Mouse (Mus musculus): ENCODE data around the gene Dcx. TPM values are rescaled to one million over a fixed set of nuclear protein-coding genes. Genes with fewer than 3 reads are reported as not detected.

Gene Dcx
- polyA plus RNA-seq, 1 experiment, result 0.02 TPM

DNA sequence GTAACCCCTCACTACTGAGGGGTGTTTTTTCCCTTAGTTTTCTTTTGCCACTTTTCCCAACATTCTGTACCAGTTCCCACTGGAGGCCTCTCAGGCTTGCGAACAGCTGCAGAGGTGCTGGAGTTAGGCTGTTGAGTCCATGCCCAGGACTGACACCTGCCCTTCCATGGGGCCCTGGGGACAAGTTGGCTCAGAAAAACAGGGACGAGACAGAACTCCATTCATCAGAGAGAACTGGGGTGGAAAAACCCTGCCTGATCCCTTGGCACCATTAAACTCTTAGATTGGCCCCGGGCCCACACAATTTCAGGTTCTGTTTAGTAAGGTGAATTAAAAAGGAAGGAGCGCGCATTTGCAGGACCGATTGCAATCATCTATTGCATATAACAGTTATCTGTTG is 48.8 kb downstream of the Dcx start:
- TF ChIP-seq CTCF (IDR thresholded peaks at IDR 0.05; ENCODE audit: control insufficient read depth, insufficient read depth, insufficient replicate concordance, low read depth, low read length) (no peak), POLR2A (IDR thresholded peaks at IDR 0.05; ENCODE audit: control insufficient read depth, low read depth, low read length) (no peak)
- Histone ChIP-seq H3K4me3 (ENCODE audit: control insufficient read depth, low read depth, low read length) (no peak overlapping the region), H3K27ac (ENCODE audit: control insufficient read depth, insufficient read depth, low read depth, low read length) (no peak overlapping the region), H3K36me3 (ENCODE audit: control insufficient read depth, insufficient read depth, low read length) (no peaks in the 10 kb centered on the region), H3K4me1 (ENCODE audit: control insufficient read depth, insufficient read depth, low read length) (no peaks in the 10 kb centered on the region), H3K27me3 (ENCODE audit: control insufficient read depth, insufficient read depth, low read length) (no peaks in the 10 kb centered on the region)

DNA sequence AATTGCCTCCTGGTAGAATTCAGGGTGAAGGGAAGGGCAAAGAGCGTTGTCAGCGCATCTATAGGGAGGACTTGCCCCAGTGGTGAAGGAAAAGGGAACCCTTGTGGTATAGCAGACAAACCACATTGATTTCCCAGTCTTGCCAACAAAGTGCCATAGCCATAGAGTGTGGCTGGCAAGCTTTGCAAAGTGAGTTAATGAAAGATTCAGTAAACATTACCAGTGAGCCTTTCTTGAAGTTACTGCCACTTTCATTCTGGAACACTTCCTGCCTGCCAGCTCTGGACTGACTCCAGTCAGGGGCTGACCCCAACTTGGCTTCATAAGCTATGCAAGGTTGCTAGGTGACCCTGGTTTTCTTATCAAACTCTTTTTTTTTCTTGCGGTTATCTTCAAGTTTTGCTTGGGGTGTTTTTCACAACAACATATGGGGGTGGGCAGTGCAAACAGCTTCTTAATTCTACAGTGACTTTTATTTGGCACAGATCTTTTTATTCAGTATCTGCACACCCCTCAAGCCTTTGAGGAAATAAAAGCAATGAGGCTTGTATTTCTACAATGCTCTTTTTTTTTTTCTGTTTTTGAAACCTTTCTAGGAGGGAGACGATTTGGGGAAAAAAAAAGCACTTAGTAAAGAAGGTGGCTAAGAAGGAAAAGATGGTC is 51.2 kb downstream of the Dcx start:
- H3K27ac ChIP-seq (ENCODE audit: control insufficient read depth, insufficient read depth, low read depth, low read length), result no peak overlapping the region
- H3K4me1 ChIP-seq (ENCODE audit: control insufficient read depth, insufficient read depth, low read length), result no peaks in the 10 kb centered on the region
- H3K27me3 ChIP-seq (ENCODE audit: control insufficient read depth, insufficient read depth, low read length), result no peaks in the 10 kb centered on the region
- H3K4me3 ChIP-seq (ENCODE audit: control insufficient read depth, low read depth, low read length), result no peak overlapping the region
- no peak for TF ChIP-seq CTCF (IDR thresholded peaks at IDR 0.05; ENCODE audit: control insufficient read depth, insufficient read depth, insufficient replicate concordance, low read depth, low read length)
- no peak for TF ChIP-seq POLR2A (IDR thresholded peaks at IDR 0.05; ENCODE audit: control insufficient read depth, low read depth, low read length)
- H3K36me3 ChIP-seq (ENCODE audit: control insufficient read depth, insufficient read depth, low read length), result no peaks in the 10 kb centered on the region

DNA sequence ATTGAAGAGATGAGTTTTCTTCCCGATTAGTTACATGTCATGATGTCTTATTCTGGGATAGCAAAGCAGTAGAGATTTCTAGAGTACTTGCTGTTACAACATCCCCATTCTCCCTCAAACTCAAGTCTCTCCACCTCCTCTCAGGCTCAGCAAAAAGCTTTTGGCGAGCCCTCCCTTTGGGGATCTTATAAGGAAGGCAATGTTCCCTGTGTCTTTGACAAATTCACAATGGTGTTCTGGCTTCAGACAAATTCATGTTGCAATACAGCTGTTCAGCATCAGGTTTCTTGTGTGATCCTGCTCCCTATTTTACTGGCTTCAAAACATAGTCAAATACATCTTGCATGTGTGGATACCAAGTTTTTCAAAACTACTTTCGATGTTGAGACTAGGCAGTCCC is 53.5 kb downstream of the Dcx start:
- Histone ChIP-seq H3K4me1 (ENCODE audit: control insufficient read depth, insufficient read depth, low read length) (no peaks in the 10 kb centered on the region), H3K36me3 (ENCODE audit: control insufficient read depth, insufficient read depth, low read length) (no peaks in the 10 kb centered on the region), H3K27me3 (ENCODE audit: control insufficient read depth, insufficient read depth, low read length) (no peaks in the 10 kb centered on the region), H3K4me3 (ENCODE audit: control insufficient read depth, low read depth, low read length) (no peak overlapping the region), H3K27ac (ENCODE audit: control insufficient read depth, insufficient read depth, low read depth, low read length) (no peak overlapping the region)
- no peak for TF ChIP-seq CTCF (IDR thresholded peaks at IDR 0.05; ENCODE audit: control insufficient read depth, insufficient read depth, insufficient replicate concordance, low read depth, low read length)
- TF ChIP-seq POLR2A (IDR thresholded peaks at IDR 0.05; ENCODE audit: control insufficient read depth, low read depth, low read length), result no peak

DNA sequence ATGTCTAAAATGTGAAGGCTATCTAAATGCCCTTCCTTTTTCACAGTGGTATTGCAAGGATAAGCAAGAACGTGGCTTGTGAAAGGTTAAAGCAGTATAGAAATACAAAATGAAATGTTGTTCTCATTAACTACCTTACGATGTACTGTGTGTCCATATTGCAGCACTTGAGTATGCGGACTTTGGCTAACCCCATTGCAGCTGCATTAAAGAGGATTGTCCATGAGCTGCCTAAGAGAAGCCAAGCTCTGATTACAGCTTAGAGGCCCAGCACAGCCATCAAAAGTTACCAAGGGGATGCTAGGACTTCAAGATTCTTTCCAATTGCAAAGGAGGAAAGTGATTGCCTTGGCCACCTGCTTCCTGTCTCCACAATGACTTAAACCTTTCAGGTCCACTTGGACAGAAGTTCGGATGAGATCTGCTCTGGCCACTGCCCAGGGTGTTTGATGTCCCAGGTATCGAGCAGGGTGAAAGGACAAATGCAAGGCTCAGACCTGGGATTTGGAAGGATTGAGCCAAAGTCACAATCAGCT is 65.9 kb downstream of the Dcx start:
- H3K27me3 ChIP-seq (ENCODE audit: control insufficient read depth, insufficient read depth, low read length), result no peaks in the 10 kb centered on the region

DNA sequence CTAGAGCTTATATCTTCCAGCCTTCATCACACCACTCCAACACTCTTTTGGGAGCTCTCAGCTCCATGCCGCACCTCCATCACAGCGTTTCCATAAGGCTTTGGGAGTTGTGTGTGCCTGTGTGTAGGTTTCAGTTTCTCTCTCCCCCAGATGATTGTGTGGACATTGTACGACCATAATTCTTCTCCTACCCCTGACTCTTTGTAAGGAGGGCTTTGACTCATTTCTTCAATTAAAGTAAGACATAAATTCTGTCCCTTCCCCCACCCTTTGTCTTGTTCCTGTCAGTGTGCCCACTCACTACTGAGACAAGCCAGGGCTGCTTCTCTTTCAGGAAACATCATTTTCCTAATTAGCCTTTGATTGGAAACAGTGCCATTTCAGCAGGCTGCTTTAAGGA is 81.8 kb downstream of the Dcx start:
- H3K36me3 ChIP-seq (ENCODE audit: control insufficient read depth, insufficient read depth, low read length), result no peaks in the 10 kb centered on the region
- TF ChIP-seq CTCF (IDR thresholded peaks at IDR 0.05; ENCODE audit: control insufficient read depth, insufficient read depth, insufficient replicate concordance, low read depth, low read length) (no peak), POLR2A (IDR thresholded peaks at IDR 0.05; ENCODE audit: control insufficient read depth, low read depth, low read length) (no peak)
- no peak overlapping the region for H3K4me3 ChIP-seq (ENCODE audit: control insufficient read depth, low read depth, low read length)
- no peak overlapping the region for H3K27ac ChIP-seq (ENCODE audit: control insufficient read depth, insufficient read depth, low read depth, low read length)
- no peaks in the 10 kb centered on the region for H3K27me3 ChIP-seq (ENCODE audit: control insufficient read depth, insufficient read depth, low read length)
- H3K4me1 ChIP-seq (ENCODE audit: control insufficient read depth, insufficient read depth, low read length), result no peaks in the 10 kb centered on the region

More for the DNA sequence above, 65.9 kb downstream of the Dcx start:
- TF ChIP-seq POLR2A (IDR thresholded peaks at IDR 0.05; ENCODE audit: control insufficient read depth, low read depth, low read length) (no peak), CTCF (IDR thresholded peaks at IDR 0.05; ENCODE audit: control insufficient read depth, insufficient read depth, insufficient replicate concordance, low read depth, low read length) (no peak)
- Histone ChIP-seq H3K27ac (ENCODE audit: control insufficient read depth, insufficient read depth, low read depth, low read length) (no peak overlapping the region), H3K4me1 (ENCODE audit: control insufficient read depth, insufficient read depth, low read length) (no peaks in the 10 kb centered on the region), H3K4me3 (ENCODE audit: control insufficient read depth, low read depth, low read length) (no peak overlapping the region), H3K36me3 (ENCODE audit: control insufficient read depth, insufficient read depth, low read length) (no peaks in the 10 kb centered on the region)

DNA sequence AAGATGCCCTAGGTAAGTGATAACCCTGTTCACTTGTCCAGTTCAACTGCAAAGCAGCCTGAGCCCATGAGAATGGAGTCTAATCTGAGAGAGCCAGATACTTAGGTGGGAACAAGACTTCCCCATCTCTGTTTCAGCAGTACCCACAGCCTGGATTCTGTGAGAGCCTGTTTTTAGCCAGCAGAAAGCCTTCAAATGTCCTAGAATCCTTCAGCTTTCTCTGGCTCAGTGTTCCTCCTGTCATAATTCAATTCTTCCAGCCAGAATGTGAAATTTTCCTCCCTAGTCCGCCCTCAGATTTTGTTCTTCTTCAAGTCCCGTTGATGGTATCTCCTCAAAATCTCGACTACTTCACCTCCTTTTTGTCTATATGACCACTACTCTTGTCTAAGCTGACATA is 83.1 kb downstream of the Dcx start:
- H3K4me3 ChIP-seq (ENCODE audit: control insufficient read depth, low read depth, low read length), result no peak overlapping the region
- TF ChIP-seq POLR2A (IDR thresholded peaks at IDR 0.05; ENCODE audit: control insufficient read depth, low read depth, low read length) (no peak), CTCF (IDR thresholded peaks at IDR 0.05; ENCODE audit: control insufficient read depth, insufficient read depth, insufficient replicate concordance, low read depth, low read length) (no peak)
- no peak overlapping the region for H3K27ac ChIP-seq (ENCODE audit: control insufficient read depth, insufficient read depth, low read depth, low read length)
- H3K27me3 ChIP-seq (ENCODE audit: control insufficient read depth, insufficient read depth, low read length), result no peaks in the 10 kb centered on the region
- no peaks in the 10 kb centered on the region for H3K36me3 ChIP-seq (ENCODE audit: control insufficient read depth, insufficient read depth, low read length)
- H3K4me1 ChIP-seq (ENCODE audit: control insufficient read depth, insufficient read depth, low read length), result no peaks in the 10 kb centered on the region

DNA sequence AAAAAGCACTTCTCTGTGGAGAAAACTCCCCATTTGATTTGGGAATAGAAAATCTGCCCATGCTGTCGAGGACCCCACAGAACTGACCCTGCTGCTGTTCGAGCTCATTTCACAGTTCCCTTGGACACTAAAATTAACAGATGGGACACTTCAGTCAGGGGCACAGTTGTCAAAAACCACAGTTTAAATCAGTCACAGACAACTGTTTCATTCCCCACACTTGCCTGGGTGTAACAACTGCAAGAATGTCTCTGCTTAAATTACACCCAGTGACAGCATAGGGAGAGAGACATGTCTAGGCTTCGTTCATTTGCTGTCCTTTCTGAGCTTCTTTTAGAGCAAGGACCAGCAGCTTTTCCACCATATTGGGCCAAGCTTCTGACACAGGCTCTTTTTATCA is 86.5 kb downstream of the Dcx start:
- TF ChIP-seq CTCF (IDR thresholded peaks at IDR 0.05; ENCODE audit: control insufficient read depth, insufficient read depth, insufficient replicate concordance, low read depth, low read length), result no peak
- no peak for TF ChIP-seq POLR2A (IDR thresholded peaks at IDR 0.05; ENCODE audit: control insufficient read depth, low read depth, low read length)
- no peaks in the 10 kb centered on the region for H3K36me3 ChIP-seq (ENCODE audit: control insufficient read depth, insufficient read depth, low read length)
- no peaks in the 10 kb centered on the region for H3K27me3 ChIP-seq (ENCODE audit: control insufficient read depth, insufficient read depth, low read length)
- no peak overlapping the region for H3K27ac ChIP-seq (ENCODE audit: control insufficient read depth, insufficient read depth, low read depth, low read length)
- H3K4me3 ChIP-seq (ENCODE audit: control insufficient read depth, low read depth, low read length), result no peak overlapping the region
- H3K4me1 ChIP-seq (ENCODE audit: control insufficient read depth, insufficient read depth, low read length), result no peaks in the 10 kb centered on the region
